Mouse (Mus musculus): ENCODE results near the gene Aknad1. TPM values are rescaled to one million over a fixed set of nuclear protein-coding genes. Genes with fewer than 3 reads are reported as not detected.

Aknad1 gene
- not detected for polyA plus RNA-seq (2014; fragmentation: Illumina TruSeq; extraction: RNeasy Lipid Tissue Mini Kit (QIAGEN cat#74804); ENCODE audit: insufficient read depth, low read depth, low replicate concordance)

DNA sequence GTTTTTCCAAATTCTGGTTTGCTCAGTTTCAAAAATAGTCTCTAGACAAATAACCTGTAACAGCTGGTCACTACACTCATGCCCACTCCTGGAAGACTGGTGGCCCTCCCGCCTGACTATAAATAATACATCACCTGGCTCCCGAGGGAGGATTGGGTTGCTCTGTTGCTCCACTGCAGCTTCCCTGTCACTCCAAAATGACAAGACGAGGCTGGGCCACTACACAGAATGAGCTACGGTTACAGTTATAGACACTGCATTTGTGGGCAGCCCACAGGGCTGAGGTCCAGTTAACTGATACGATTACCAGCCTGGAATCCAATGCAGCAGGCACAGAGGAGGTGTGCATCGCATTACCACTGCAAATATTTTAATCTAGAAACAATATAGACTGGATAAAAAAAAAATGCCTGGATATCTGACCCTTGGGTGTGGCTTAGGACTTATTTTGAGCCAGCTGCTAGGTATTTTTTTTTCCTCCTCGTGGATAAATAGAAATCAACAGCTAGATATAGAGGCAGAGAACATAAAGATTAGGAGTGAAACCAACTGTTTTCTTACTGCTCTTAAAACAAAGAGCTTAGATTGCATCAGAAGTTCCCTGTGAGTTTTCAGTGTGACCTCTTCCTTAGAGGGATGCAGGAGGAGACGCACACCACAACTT lies at the start of gene Aknad1:
Gene Aknad1, plus strand, starts transcription at position 614 of the 664 bp plus-strand sequence.

GRCm38 (mm10) chr3:108722036-108722872 lies 17.2 kb upstream of the Aknad1 start, which contains the start of gene Gpsm2:
TSS of gene Gpsm2 (minus strand) at chr3:108722309.

Other genes starting within 250 kb of the Aknad1 start
- gene 1700013F07Rik, start 205.5 kb upstream of the Aknad1 start, polyA plus RNA-seq (2014; fragmentation: Illumina TruSeq; extraction: RNeasy Lipid Tissue Mini Kit (QIAGEN cat#74804); ENCODE audit: insufficient read depth, low read depth, low replicate concordance), result 8.7 TPM
- gene 5330417C22Rik, start 203.1 kb upstream of the Aknad1 start, polyA plus RNA-seq (2014; fragmentation: Illumina TruSeq; extraction: RNeasy Lipid Tissue Mini Kit (QIAGEN cat#74804); ENCODE audit: insufficient read depth, low read depth, low replicate concordance), result 24.1 TPM
- gene Tmem167b, start 177.2 kb upstream of the Aknad1 start, polyA plus RNA-seq (2014; fragmentation: Illumina TruSeq; extraction: RNeasy Lipid Tissue Mini Kit (QIAGEN cat#74804); ENCODE audit: insufficient read depth, low read depth, low replicate concordance), result 36.8 TPM
- gene Taf13, start 168.0 kb upstream of the Aknad1 start, polyA plus RNA-seq (2014; fragmentation: Illumina TruSeq; extraction: RNeasy Lipid Tissue Mini Kit (QIAGEN cat#74804); ENCODE audit: insufficient read depth, low read depth, low replicate concordance), result 30.6 TPM
- 6.1 TPM for gene Wdr47, start 148.4 kb upstream of the Aknad1 start, polyA plus RNA-seq (2014; fragmentation: Illumina TruSeq; extraction: RNeasy Lipid Tissue Mini Kit (QIAGEN cat#74804); ENCODE audit: insufficient read depth, low read depth, low replicate concordance)
- gene Clcc1, start 85.7 kb upstream of the Aknad1 start, polyA plus RNA-seq (2014; fragmentation: Illumina TruSeq; extraction: RNeasy Lipid Tissue Mini Kit (QIAGEN cat#74804); ENCODE audit: insufficient read depth, low read depth, low replicate concordance), result 32.0 TPM
- gene Gpsm2, start 17.3 kb upstream of the Aknad1 start, polyA plus RNA-seq (2014; fragmentation: Illumina TruSeq; extraction: RNeasy Lipid Tissue Mini Kit (QIAGEN cat#74804); ENCODE audit: insufficient read depth, low read depth, low replicate concordance), result 5.9 TPM
- gene Stxbp3, start 100.9 kb downstream of the Aknad1 start, polyA plus RNA-seq (2014; fragmentation: Illumina TruSeq; extraction: RNeasy Lipid Tissue Mini Kit (QIAGEN cat#74804); ENCODE audit: insufficient read depth, low read depth, low replicate concordance), result 38.9 TPM
- gene Fndc7, start 150.3 kb downstream of the Aknad1 start, polyA plus RNA-seq (2014; fragmentation: Illumina TruSeq; extraction: RNeasy Lipid Tissue Mini Kit (QIAGEN cat#74804); ENCODE audit: insufficient read depth, low read depth, low replicate concordance), result 1.1 TPM
- gene Prpf38b, start 172.1 kb downstream of the Aknad1 start, polyA plus RNA-seq (2014; fragmentation: Illumina TruSeq; extraction: RNeasy Lipid Tissue Mini Kit (QIAGEN cat#74804); ENCODE audit: insufficient read depth, low read depth, low replicate concordance), result 31.5 TPM
- 0.21 TPM for gene Henmt1, start 200.2 kb downstream of the Aknad1 start, polyA plus RNA-seq (2014; fragmentation: Illumina TruSeq; extraction: RNeasy Lipid Tissue Mini Kit (QIAGEN cat#74804); ENCODE audit: insufficient read depth, low read depth, low replicate concordance)
- not detected for gene Gm9857, start 200.8 kb downstream of the Aknad1 start, polyA plus RNA-seq (2014; fragmentation: Illumina TruSeq; extraction: RNeasy Lipid Tissue Mini Kit (QIAGEN cat#74804); ENCODE audit: insufficient read depth, low read depth, low replicate concordance)